Mouse (Mus musculus): ENCODE data around the gene Pla2g4a. TPM values are rescaled to one million over a fixed set of nuclear protein-coding genes. Genes with fewer than 3 reads are reported as not detected.

Pla2g4a gene
- polyA plus RNA-seq, 1 experiment from 2014 or later = 11.0 TPM

GRCm38 (mm10) chr1:149854867-149855266 is 106.2 kb downstream of the Pla2g4a start:
- Histone ChIP-seq H3K4me1 (replicated peaks) (no peaks in the 10 kb centered on the region), H3K27me3 (no peaks in the 10 kb centered on the region), H3K4me2 (no peak overlapping the region), H3K9ac (no peak overlapping the region), H3K4me3 (replicated peaks) (no peak overlapping the region), H3K9me3 (replicated peaks) (no peaks in the 10 kb centered on the region), H3K36me3 (no peaks in the 10 kb centered on the region), H3K27ac (no peak overlapping the region)
- 77% methylated on average over 7 of the region's 7 CpGs for WGBS (ENCODE audit: insufficient replicate concordance)
- DNase-seq (no peak), ATAC-seq (ENCODE audit: low read depth) (no peak)

DNA sequence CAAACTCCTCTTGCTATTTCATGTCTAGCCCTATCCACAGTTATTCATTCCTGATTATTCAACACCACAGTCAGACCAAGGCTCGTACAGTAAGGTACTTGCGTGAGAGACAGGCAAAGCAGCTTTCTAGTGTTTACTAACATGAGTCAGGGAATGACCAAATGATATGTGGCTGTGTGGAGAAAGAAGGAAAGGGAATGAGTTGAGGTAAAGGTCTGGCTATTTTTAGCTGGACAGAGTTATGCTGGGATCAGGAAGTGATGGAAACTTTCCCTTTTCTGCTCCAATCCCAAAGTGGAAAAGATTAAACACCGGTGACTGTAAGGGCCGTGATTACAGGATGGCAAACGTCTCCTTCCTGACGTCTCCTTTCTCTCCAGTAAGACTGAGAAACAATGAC is 114.4 kb downstream of the Pla2g4a start:
- Histone ChIP-seq H3K9me3 (replicated peaks) (no peaks in the 10 kb centered on the region), H3K4me2 (no peak overlapping the region), H3K27ac (no peak overlapping the region), H3K4me1 (replicated peaks) (no peaks in the 10 kb centered on the region), H3K4me3 (replicated peaks) (no peak overlapping the region), H3K9ac (no peak overlapping the region), H3K27me3 (no peaks in the 10 kb centered on the region), H3K36me3 (no peaks in the 10 kb centered on the region)
- WGBS (ENCODE audit: insufficient replicate concordance) = 69% methylated on average over 6 of the region's 6 CpGs
- no peak for ATAC-seq (ENCODE audit: low read depth)
- DNase-seq = no peak

DNA sequence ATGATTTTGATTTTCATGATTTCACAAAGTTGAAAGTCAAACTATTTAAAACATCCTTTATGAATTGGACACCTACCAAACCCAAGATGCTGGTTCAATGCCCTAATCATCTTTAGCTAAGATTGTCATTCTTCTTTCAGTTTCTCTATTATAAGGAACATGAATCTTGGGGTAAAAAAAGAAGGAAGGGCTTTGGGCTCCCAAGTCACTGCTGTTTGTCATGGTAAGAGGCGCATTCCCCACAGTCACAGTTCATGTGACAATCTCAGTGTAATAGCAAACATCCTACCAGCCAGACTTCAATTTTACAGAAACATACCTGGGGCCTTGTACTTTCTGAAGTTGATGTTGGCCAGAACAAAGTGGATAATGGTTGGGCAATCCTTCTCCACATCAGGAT is 119.2 kb downstream of the Pla2g4a start:
- DNase-seq = no peak
- no peak overlapping the region for H3K27ac ChIP-seq
- no peak for ATAC-seq (ENCODE audit: low read depth)
- no peak overlapping the region for H3K9ac ChIP-seq
- WGBS (ENCODE audit: insufficient replicate concordance) = 80% methylated on average over 1 of the region's 1 CpGs
- H3K4me1 ChIP-seq (replicated peaks) = no peaks in the 10 kb centered on the region
- H3K4me2 ChIP-seq = no peak overlapping the region
- no peaks in the 10 kb centered on the region for H3K27me3 ChIP-seq
- H3K4me3 ChIP-seq (replicated peaks) = no peak overlapping the region
- 0 out of 2 replicates have a peak, but pooled peaks cover 4% of the 10 kb centered on the region for H3K36me3 ChIP-seq
- H3K9me3 ChIP-seq (replicated peaks) = no peaks in the 10 kb centered on the region

GRCm38 (mm10) chr1:149840961-149841416 is 120.1 kb downstream of the Pla2g4a start:
- Histone ChIP-seq H3K36me3 (0 out of 2 replicates have a peak, but pooled peaks cover 4% of the 10 kb centered on the region), H3K9ac (no peak overlapping the region), H3K4me2 (no peak overlapping the region), H3K9me3 (replicated peaks) (no peaks in the 10 kb centered on the region), H3K27me3 (no peaks in the 10 kb centered on the region), H3K27ac (no peak overlapping the region), H3K4me3 (replicated peaks) (no peak overlapping the region), H3K4me1 (replicated peaks) (no peaks in the 10 kb centered on the region)
- no peak for DNase-seq
- no peak for ATAC-seq (ENCODE audit: low read depth)
- WGBS (ENCODE audit: insufficient replicate concordance) = 80% methylated on average over 4 of the region's 4 CpGs

GRCm38 (mm10) chr1:149840312-149840930 is 120.7 kb downstream of the Pla2g4a start:
- 88% methylated on average over 3 of the region's 3 CpGs for WGBS (ENCODE audit: insufficient replicate concordance)

DNA sequence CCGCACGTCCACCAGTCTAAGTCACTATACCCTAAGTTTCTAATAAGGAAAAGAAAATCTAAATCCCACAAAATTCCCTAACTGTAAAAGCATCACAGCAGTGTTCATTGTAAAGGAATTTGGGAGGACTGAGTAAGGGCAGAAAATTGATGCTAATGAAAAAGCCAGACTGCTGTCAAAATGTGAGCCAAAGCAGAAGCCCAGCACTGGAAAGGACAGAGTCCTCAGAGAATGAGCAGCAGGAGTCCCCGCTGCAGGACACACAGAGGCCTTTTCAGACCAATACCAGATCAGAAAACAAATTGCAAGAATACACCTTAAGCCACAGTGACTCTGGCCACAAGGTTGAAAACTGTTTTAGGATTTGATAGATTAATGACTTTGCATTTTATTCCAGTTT is 124.6 kb downstream of the Pla2g4a start:
- no peak overlapping the region for H3K4me3 ChIP-seq (replicated peaks)
- ATAC-seq (ENCODE audit: low read depth) (no peak), DNase-seq (no peak)
- H3K27ac ChIP-seq = no peak overlapping the region
- H3K4me2 ChIP-seq = no peak overlapping the region
- no peaks in the 10 kb centered on the region for H3K27me3 ChIP-seq
- H3K36me3 ChIP-seq = 0 out of 2 replicates have a peak, but pooled peaks cover 4% of the 10 kb centered on the region
- H3K9ac ChIP-seq = no peak overlapping the region
- no peaks in the 10 kb centered on the region for H3K4me1 ChIP-seq (replicated peaks)
- H3K9me3 ChIP-seq (replicated peaks) = no peaks in the 10 kb centered on the region
- whole genome bisulfite sequencing (ENCODE audit: insufficient replicate concordance) = 82% methylated on average over 3 of the region's 3 CpGs

More at GRCm38 (mm10) chr1:149840312-149840930, 120.7 kb downstream of the Pla2g4a start:
- Histone ChIP-seq H3K4me1 (replicated peaks) (no peaks in the 10 kb centered on the region), H3K4me3 (replicated peaks) (no peak overlapping the region), H3K36me3 (0 out of 2 replicates have a peak, but pooled peaks cover 4% of the 10 kb centered on the region), H3K9ac (no peak overlapping the region), H3K4me2 (no peak overlapping the region), H3K27me3 (no peaks in the 10 kb centered on the region), H3K27ac (no peak overlapping the region), H3K9me3 (replicated peaks) (no peaks in the 10 kb centered on the region)
- no peak for DNase-seq
- ATAC-seq (ENCODE audit: low read depth) = no peak

DNA sequence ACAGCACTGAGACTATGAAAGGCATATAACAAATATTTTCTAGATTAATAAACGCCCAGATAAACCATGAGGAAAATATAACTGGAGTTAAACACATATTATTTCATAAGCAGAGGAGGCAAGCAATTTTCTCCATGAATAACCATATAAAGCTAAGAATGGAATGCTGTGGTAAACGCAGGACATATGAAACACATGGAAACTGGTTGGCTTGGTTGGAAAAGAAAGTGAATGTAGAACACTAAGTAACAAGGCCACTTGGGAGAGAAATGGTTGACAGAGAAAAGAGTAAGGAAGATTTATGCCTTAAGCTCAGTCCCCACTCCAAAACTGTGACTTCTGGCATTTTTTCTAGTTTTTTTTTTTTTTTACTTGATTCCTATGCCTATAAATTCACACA is 127.2 kb downstream of the Pla2g4a start:
- H3K27me3 ChIP-seq = no peaks in the 10 kb centered on the region
- ATAC-seq (ENCODE audit: low read depth) (no peak), DNase-seq (no peak)
- H3K4me2 ChIP-seq = no peak overlapping the region
- H3K4me3 ChIP-seq (replicated peaks) = no peak overlapping the region
- no peaks in the 10 kb centered on the region for H3K36me3 ChIP-seq
- no peaks in the 10 kb centered on the region for H3K9me3 ChIP-seq (replicated peaks)
- H3K27ac ChIP-seq = no peak overlapping the region
- WGBS (ENCODE audit: insufficient replicate concordance) = 64% methylated on average over 2 of the region's 2 CpGs
- no peak overlapping the region for H3K9ac ChIP-seq
- H3K4me1 ChIP-seq (replicated peaks) = no peaks in the 10 kb centered on the region

DNA sequence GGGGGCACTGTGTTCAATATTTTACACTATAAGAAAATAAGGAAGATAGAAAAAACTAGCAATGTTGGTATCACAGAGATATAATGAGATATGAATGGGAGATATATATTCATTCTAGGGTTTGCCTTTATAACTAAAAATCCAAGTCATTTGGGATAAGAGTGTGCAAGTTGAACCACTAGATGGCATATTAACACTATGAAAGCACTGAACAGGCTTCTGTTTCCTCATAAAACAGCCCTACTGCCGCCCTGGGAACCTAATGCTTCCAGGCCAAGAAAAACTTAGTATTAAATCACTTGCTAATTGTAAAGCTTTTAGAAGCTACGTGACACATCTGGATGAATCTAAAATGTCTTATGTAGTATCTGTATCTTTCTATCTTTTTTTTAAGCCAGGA is 128.1 kb downstream of the Pla2g4a start:
- DNase-seq (no peak), ATAC-seq (ENCODE audit: low read depth) (no peak)
- H3K4me3 ChIP-seq (replicated peaks) = no peak overlapping the region
- H3K4me1 ChIP-seq (replicated peaks) = no peaks in the 10 kb centered on the region
- H3K9me3 ChIP-seq (replicated peaks) = no peaks in the 10 kb centered on the region
- WGBS (ENCODE audit: insufficient replicate concordance) = 59% methylated on average over 2 of the region's 2 CpGs
- no peak overlapping the region for H3K9ac ChIP-seq
- H3K36me3 ChIP-seq = no peaks in the 10 kb centered on the region
- no peak overlapping the region for H3K27ac ChIP-seq
- H3K4me2 ChIP-seq = no peak overlapping the region
- no peaks in the 10 kb centered on the region for H3K27me3 ChIP-seq

DNA sequence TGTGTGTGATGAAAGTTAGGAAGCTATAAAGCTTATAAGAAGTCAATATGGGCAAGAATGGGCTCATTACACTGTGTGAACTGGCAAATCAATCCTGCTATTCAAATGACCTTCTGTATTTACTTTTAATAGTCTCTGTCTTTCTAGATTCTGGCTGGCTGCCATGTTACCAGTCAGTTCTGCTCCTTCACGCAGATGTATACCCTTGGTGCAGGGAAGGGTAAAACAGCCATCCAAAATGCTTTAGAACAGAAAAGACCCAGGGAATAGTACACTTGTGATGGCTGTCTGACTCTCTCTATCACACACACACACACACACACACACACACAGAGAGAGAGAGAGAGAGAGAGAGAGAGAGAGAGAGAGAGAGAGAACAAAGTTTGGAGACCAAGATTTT is 128.6 kb downstream of the Pla2g4a start:
- no peak for DNase-seq
- no peak overlapping the region for H3K4me2 ChIP-seq
- no peaks in the 10 kb centered on the region for H3K9me3 ChIP-seq (replicated peaks)
- H3K4me1 ChIP-seq (replicated peaks) = no peaks in the 10 kb centered on the region
- 75% methylated on average over 1 of the region's 1 CpGs for WGBS (ENCODE audit: insufficient replicate concordance)
- no peak overlapping the region for H3K27ac ChIP-seq
- no peak for ATAC-seq (ENCODE audit: low read depth)
- H3K27me3 ChIP-seq = no peaks in the 10 kb centered on the region
- H3K9ac ChIP-seq = no peak overlapping the region
- no peak overlapping the region for H3K4me3 ChIP-seq (replicated peaks)
- H3K36me3 ChIP-seq = no peaks in the 10 kb centered on the region

DNA sequence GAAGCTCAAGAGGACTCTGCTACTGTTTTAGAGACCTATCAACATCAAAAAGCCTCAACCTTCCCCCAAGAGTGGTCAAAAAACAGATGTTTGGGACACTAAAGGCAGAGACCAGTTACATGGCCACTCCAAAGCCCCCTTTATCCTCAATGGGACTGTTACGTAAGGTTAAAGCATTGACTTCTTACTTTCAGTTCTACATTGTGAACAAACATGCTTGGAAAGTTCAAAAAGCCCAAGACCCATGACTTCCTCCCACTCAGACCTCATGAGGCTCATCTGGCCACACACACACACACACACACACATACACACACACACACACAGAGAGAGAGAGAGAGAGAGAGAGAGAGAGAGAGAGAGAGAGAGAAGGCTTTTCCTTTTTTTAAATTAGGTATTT is 130.0 kb downstream of the Pla2g4a start:
- Histone ChIP-seq H3K4me1 (replicated peaks) (no peaks in the 10 kb centered on the region), H3K36me3 (no peaks in the 10 kb centered on the region), H3K4me3 (replicated peaks) (no peak overlapping the region), H3K9ac (no peak overlapping the region), H3K27ac (no peak overlapping the region), H3K27me3 (no peaks in the 10 kb centered on the region), H3K9me3 (replicated peaks) (no peaks in the 10 kb centered on the region), H3K4me2 (no peak overlapping the region)
- ATAC-seq (ENCODE audit: low read depth) (no peak), DNase-seq (no peak)
- 74% methylated on average over 1 of the region's 1 CpGs for WGBS (ENCODE audit: insufficient replicate concordance)

DNA sequence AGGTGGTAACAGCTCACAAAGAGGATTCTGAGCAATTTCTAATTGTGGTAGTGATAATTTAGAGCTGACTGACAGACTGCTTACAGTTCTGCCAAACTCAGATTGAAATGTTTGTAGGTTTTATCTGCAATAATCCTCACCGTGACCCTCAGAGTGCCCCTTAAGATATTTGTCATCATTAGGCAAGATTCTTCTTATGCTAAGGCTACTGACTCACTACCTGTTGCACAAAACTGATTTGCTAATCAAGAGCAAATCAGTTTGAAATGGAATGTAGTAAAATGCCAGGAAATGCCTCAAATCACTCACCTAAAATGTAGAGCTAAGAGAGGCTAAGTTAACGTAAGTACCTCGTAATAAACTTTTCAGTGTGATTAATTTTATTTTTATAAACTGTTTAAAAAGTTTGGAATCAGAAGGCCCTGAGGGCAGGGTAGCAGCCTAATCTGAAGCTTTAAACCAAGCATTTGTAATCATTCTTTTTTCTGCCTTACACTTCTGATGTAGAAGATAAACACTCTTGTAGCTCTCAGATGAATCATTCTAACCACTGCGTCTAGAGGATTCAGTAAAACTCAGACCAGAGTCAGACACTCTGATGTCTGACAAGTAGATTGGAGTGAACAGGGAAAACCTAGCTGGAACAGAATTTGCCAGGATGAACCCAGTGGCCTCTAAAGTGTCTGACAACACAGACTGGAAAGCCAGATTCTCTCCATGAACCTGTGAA is 147.3 kb downstream of the Pla2g4a start:
- Histone ChIP-seq H3K4me2 (no peak overlapping the region), H3K4me1 (replicated peaks) (no peaks in the 10 kb centered on the region), H3K36me3 (no peaks in the 10 kb centered on the region), H3K27ac (no peak overlapping the region), H3K9ac (no peak overlapping the region), H3K4me3 (replicated peaks) (no peak overlapping the region), H3K9me3 (replicated peaks) (no peaks in the 10 kb centered on the region), H3K27me3 (no peaks in the 10 kb centered on the region)
- DNase-seq = no peak
- WGBS (ENCODE audit: insufficient replicate concordance) = 70% methylated on average over 4 of the region's 4 CpGs
- no peak for ATAC-seq (ENCODE audit: low read depth)

GRCm38 (mm10) chr1:149809527-149809926 is 151.6 kb downstream of the Pla2g4a start:
- Histone ChIP-seq H3K27ac (no peak overlapping the region), H3K4me3 (replicated peaks) (no peak overlapping the region), H3K9me3 (replicated peaks) (no peaks in the 10 kb centered on the region), H3K9ac (no peak overlapping the region), H3K4me1 (replicated peaks) (no peaks in the 10 kb centered on the region), H3K36me3 (no peaks in the 10 kb centered on the region), H3K4me2 (no peak overlapping the region), H3K27me3 (no peaks in the 10 kb centered on the region)
- no peak for DNase-seq
- WGBS (ENCODE audit: insufficient replicate concordance) = 52% methylated on average over 1 of the region's 1 CpGs
- no peak for ATAC-seq (ENCODE audit: low read depth)
